Mouse (Mus musculus) monocyte, adult 5-6 weeks (primary cell): ENCODE data around the gene Taf3. TPM values are rescaled to one million over a fixed set of nuclear protein-coding genes. Genes with fewer than 3 reads are reported as not detected.

Source experiments
- ATAC-seq: fragments of 153-309, 156-312 bp; replicated peaks from 2 replicates; pipeline ENCODE4 v1.8.0; 2017; ENCODE audit warnings: mild to moderate bottlenecking; ENCODE audit not compliant: low TSS enrichment, insufficient number of reproducible peaks, severe bottlenecking, poor library complexity, low FRiP score
- total RNA-seq: library from RNA; stranded (forward); fragments of 200-1000, 200-491, 200-594 nt; gene quantifications from 3 replicates; pipeline ENCODE4 v1.2.3, GENCODE M21; 2017

Taf3 gene
- total RNA-seq, 1 experiment from 2014 or later: 9.1 TPM

GRCm38 (mm10) chr2:9882926-9883802 lies 165.2 kb downstream of the Taf3 start:
- no peak for ATAC-seq

DNA sequence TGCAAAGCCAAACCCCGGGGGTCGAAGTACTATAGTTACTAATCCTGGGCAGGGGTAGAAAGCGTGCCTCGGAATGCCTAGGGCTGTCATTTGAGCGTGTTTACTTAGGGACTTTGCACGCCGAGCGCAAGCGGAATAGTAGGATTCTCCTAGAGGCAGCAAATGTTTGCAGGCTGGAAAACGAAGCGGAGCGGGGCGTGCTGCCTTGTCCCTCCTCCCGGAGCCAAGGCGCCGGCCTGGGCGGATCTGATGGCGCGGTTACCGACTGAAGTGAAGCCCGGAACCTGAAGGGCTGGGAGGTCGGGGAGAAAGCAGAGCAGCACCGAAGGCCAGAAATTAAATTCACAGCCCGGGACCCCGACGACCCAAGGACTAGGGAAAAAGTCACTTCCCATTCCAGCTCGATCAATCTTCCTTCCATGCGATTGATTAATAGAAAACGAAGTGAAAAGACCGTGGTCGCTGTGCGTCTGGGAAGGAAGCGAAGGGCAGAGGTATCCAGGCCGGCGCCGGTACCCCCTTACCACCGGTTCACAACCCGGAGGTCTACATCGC lies 165.9 kb downstream of the Taf3 start:
- no peak for ATAC-seq

DNA sequence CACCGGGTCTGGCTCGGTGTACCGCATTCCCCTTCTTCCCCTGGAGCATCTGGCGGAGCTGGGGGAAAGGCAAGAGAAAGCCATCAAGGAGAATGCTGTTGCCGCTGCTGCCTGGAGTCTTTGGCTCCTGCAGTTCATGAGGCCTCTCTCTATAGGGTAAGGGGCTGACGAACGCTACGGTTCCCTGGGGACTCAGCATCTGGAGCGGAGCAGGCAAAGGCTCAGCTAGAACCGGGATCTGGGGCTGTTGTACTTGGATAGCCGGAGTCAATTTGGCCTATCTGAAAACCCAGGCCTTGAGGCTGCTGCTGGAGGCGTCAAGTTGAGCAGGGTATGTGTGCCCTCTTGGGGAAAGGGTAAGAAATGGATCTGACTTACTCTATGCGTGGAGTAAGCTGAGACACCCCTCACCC lies 166.8 kb downstream of the Taf3 start:
- no peak for ATAC-seq

DNA sequence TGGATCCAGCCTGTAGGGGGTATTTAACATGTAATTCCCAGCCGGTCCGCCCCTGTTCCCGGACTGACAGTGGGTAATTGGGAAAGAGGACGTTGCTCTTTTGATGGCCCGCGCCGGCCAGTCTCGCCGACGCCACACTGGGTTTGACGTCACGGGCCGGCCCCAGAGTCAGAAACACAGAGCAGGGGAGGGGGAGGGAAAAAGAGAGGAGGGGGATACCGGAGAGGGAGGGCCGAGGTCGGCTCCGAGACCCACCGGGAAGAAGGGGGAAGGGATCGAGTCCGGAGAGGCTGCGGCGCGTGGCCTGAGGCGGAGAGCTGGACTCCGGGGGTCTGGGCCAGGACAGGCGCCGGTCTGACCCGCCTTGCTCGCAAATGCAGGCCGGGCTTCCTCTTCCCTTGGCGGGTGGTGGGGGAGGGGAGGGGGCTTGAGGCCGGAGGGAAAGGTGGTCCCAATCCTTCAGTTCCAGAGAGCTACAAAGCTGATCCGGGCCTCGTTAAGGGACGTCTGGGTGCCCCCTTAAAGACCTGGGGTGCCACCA lies 167.3 kb downstream of the Taf3 start, which contains the start of gene 4930412O13Rik:
Gene 4930412O13Rik, plus strand, starts transcription at position 202 of the 541 bp plus-strand sequence.
- no peak for ATAC-seq

DNA sequence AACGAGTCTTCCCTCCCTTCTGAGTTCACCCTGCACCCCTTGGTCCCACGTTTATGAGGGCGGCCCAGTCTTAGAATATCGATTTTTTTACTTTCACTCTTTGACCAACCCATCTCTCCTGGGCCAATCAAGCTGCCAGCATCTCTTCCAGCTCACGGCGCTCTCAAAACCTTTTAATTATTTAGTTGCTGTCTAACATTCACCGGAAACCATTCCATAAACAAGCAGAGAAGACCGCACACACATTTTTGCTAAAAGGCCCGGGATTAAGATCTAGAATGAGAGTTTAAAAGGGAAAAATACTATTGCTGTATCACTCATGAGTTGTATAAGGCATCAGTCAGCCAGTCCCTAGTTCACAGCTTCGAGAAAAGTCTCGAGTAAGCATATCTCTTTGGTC lies 168.1 kb downstream of the Taf3 start:
- no peak for ATAC-seq

DNA sequence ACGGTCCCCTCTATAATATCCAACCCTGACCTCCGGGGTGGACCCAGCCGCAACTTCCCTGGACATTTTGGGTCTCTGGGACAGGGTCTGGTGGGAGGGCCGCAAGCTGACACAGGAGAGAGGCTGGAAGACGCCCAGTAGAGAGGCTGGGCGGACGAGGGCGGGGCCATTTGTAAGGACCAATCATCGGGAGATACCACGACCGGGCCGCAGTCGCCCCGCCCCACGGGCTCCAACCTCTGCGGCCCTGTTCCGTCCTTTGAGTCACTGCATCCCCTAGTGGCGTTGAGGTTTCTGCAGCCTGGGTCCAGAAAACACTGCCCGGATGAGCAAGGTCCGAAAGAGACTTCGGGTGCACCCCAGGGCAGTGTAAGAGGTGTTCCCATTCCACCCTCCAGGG lies 168.9 kb downstream of the Taf3 start:
- ATAC-seq: peak; percentile 88

- no peak for ATAC-seq
Observed at GRCm38 (mm10) chr2:9879092-9879491, 169.3 kb downstream of the Taf3 start.

DNA sequence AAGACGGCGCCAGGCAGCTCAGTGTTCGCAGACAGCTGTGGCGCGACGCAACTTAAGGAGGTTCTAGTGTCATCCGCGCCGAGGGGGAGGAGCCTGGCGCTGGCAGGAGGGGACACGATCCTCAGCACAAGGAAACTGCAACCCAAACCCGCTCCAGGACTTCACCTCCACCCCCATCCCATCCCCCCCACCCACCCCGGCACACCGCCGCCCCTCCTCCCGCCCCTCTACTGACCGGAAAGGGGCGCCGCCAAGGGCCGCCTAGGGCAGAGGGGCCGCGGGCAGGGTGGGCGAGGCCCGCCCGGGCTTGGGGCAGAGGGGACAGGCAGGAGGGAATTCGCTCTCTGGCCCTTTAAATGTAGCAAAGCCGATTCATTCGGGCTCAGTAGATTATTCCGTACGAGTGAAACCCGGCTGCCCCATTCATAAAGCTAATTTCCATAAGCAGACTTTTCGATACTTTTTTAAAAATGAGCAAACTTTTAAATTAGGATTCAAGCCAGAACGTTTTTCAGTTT lies 169.8 kb downstream of the Taf3 start:
- no peak for ATAC-seq

DNA sequence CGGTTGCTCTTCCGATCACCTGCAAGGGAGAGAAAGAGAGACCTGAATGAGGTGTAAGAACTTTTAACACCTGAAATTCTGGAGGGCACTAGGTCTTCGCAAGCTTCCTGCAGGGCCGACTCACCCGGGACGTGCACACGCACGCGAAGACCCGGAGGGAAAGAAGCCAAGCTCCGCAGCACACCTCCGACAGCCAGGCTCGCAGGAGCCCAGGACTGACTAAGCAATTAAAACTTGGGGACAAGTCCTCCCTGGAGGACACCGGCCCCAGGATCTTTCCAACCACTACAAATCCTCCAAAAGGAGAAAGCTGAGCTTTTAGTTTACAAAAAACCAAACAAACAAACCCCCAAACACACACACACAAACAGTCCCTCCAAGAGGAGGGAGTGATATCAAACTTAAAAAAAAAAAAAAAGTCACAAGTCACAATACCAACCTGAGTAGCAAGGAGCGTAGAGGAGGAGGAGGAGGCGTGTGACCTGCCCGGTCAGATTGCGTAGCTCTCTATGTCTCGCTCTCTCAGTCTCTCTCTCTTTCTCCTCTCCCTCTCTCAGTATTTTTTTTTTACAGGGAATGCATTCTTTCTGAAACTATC lies 170.3 kb downstream of the Taf3 start:
- no peak for ATAC-seq

DNA sequence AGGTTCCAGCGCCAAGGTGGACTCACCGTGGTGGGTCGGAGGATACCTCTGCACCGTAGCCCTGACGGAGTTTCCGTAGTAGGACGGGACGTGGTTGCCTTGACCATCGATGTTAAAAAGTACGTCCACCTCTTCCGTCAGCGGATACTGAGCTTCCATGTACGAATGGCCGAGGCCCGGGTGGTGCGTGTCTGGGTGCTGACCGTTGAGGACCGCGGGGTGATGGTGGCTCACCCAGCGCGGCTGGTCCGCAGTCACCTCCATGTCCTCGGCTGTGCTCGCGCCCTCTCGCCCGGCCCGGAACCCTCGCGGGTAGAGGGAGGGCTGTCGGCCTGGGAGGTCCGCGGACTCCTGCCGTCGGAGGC lies 171.1 kb downstream of the Taf3 start:
- ATAC-seq: 0 out of 2 replicates have a peak, but pooled peaks have one; percentile 11

- no peak for ATAC-seq
Observed at GRCm38 (mm10) chr2:9876621-9877325, 171.6 kb downstream of the Taf3 start.

GRCm38 (mm10) chr2:9875676-9876357 lies 172.6 kb downstream of the Taf3 start:
- ATAC-seq: no peak

DNA sequence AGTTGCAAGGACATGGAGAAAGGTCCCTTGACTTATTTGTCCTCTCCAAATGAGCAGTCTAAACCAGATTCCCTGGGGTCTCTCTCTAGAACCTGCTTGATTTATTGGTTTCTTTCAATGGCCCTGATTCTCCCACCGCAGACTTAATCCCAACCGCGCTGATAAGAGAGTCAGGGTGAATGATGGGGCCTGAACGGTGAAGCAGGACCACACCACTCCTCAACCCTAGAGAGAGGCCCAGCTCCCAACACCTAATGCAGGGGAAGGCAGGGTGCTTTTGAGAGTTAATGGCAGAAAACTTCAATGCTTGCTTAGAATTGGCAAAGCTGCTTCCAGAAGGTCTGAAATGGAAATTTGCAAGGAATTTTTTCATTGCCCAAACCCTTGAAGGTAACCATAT lies 173.2 kb downstream of the Taf3 start:
- ATAC-seq: no peak

DNA sequence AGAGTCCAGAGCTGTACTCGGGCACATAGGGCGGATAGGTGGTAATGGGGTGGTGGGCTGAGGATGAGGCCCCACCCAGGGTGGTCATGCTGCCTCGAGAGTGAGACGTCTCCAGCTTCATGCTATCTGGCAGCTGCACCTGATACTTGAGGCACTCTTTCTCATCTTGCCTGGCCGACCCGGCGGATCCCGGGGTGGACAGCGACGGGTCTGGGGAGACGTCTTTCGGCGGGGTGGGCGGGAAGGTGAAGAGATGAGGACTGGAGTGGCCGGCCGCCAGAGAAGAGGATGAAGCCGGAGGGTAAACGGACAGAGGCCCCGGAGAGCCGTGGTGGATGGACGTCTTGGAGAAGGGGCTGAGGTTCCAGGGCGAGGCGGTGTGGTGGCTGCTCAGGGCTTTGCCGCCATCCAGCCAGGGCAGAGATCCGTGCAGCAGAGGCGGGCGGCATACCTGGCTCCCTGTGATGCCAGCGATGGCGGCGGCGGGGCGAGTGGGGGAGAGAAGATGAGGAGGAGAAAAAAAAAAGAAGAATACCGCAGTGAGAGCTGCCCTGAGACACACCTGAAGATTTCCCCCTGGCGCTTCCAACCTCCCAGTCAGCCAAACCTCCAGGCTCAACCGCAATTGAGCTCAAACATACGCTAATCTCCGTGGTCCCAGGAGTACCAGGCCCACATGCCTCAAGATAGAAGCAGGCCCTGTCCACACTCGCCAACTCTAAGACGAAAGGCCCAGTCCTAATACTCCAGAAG lies 173.8 kb downstream of the Taf3 start:
- no peak for ATAC-seq

DNA sequence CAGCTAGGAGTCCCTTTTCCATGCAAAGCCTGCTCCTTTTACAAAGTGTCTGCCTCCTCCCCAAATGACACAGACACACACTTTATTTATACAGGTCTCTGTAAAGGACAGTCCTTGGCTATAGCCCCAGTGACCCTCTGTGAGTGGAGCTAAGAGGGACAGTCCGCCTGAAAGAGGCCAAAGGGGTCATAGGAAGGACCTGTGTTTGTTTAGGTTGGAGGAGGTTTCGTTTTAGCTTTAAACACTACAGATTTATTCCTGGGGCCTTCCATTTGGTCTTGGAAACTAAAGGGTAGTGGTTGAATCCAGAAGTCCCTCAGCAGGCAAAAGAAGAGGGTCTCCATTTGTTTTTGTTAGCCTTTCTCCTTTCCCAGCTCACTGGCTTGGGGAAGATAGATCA lies 174.6 kb downstream of the Taf3 start:
- no peak for ATAC-seq

DNA sequence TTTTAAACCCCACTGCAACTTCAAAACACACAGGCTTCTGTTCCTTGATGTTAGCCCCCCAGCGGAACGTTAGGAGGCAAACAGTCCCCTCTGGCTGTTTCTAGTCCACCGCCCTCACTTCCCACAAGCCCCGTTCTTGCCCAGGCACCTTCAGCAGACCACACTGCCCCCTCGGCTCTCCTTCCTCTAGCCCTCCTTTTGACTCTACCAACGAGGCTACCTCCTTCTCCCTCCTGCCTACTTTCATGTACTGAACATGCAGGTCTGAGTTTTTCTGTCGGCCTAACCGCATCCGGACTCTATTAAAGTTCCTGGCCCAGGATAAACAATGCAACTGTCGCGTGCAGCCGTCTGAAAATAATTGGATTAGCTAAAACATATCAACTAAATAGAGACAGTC lies 175.7 kb downstream of the Taf3 start:
- ATAC-seq: no peak

DNA sequence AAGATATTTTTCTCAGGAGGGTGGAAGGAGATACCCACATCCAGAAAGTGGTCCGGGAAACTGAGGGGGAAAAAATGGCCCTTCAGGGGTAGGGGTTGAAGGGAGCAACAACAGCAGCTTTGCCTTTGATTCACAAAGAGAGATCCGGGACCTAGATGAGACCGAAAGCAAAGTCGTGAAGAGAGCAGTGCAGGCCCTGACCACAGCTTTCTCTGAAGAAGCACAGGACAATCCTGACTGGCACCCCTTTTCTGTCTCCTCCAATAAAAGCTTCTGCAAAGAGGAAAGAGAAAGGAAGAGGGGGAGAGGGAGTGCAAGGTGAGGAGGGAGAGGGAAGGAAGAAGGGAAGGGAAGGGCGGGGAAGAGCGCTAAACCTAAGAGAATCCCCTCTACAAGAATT lies 176.6 kb downstream of the Taf3 start:
- ATAC-seq: no peak
